Mouse (Mus musculus) adrenal gland, adult 2 months (tissue): ENCODE results near the gene Olfr1131. TPM values are rescaled to one million over a fixed set of nuclear protein-coding genes. Genes with fewer than 3 reads are reported as not detected.
"Not testable (repeated sequence)": the region's sequence is repeated elsewhere in the genome, so short reads cannot be mapped to it uniquely, and the experiment has no call there.

Experiments
- DNase-seq: peaks from one replicate; pipeline ENCODE4 v3.0.0; 2021
- long read RNA-seq: library from polyadenylated mRNA; stranded (forward); transcript quantifications from one replicate; pipeline ENCODE4 v2.0.0, GENCODE M21; 2021
- polyA plus RNA-seq: library from polyadenylated mRNA; depleted of rRNA; stranded (reverse); fragments of >200 nt; gene quantifications from 2 replicates; pipeline ENCODE4 v1.2.3, GENCODE M21; 2012; rRNA removed
- total RNA-seq, 2 experiments: library from RNA; stranded (reverse); gene quantifications; 2 replicates each; pipeline ENCODE4 v1.2.3; 2021

Gene Olfr1131
- total RNA-seq: not detected
- polyA plus RNA-seq: not detected in 2 replicates
- long read RNA-seq: 0 reads

DNA sequence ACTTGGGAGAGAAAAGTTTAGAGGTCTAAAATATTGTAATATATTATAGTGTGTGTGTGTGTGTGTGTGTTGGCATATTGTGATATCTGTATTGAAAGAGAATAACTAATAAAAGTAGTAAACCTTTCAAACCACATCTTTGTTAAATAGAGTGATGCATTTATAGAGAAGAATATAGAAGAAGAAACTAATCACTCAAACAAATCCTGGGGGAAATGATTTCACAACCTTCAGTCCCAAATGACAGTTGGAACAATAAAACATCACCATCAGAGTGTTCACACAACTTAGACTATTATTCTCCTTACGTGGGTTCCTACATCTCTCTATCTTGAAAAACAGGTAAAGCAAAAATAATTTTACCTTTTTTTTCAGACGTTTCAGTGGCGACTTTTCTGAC lies at the start of gene Olfr1131:
Gene Olfr1131, plus strand, starts transcription at position 301 of the 400 bp plus-strand sequence.
- no peak for DNase-seq

DNA sequence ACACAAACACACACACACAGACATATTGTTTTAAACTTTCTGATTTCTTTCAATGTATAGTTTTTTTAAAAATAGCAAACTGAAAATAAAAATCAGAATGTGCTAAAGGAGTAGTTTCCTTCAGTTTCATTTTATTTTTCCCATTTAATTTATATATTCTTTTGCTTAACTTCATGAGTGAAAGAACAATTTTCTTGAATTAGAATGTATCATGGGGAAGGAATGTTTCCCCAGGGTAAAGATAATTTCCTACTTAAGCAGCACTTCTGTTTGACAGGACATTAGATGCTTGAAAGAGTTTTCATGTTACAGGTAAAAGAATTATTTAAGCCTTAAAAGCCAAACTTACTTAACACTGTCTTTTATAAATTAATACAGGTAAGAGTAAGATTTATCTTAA lies 21.0 kb upstream of the Olfr1131 start, which contains the start of gene Olfr1130:
Gene Olfr1130, plus strand, starts transcription at position 301 of the 400 bp plus-strand sequence.
- DNase-seq: not testable (repeated sequence)

DNA sequence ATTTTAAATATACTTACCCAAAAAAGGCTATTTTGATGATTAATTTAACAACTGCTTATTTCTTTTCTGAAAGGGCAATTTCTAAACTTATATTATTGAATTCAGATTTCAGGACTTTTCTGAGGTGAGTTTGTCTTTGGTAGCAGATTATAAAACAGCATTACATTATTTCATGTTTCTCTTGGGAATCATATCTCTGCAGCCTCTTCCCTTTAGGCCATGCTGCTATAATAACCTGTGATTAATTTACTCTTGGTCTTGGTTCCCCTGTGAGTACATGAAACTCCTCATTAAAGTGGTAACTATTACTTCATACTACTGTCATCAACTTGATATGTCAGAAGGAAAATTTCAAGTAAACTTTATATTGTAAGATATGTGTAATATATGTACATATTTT lies 10.5 kb downstream of the Olfr1131 start, which contains the start of gene Olfr1132:
Gene Olfr1132, minus strand, starts transcription at position 101 of the 400 bp plus-strand sequence.
- DNase-seq: no peak

GRCm38 (mm10) chr2:87642441-87642840 lies 15.5 kb downstream of the Olfr1131 start:
- no peak for DNase-seq

DNA sequence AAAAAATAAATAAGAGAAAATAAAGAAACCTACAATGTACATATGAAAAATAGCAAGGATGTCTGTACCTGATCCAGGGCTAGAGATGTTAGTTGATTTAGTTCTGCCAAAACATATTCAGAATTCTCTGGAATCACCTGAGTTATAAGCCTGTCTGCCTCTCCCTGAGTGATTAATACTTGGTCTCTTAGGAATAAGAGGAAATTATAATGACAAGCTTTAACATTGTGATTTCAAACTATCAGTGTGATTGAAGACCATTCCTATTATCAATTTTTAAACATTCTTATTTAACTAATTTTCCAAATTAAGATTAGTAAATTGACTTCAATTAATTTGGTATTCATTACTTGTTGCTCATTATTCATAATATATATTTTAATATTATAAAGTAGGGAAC lies 20.4 kb downstream of the Olfr1131 start, which contains the start of gene Olfr1133:
Gene Olfr1133, minus strand, starts transcription at position 101 of the 400 bp plus-strand sequence.
- DNase-seq: no peak

GRCm38 (mm10) chr2:87658360-87658759 lies 31.5 kb downstream of the Olfr1131 start, which contains the start of gene Olfr1134:
Gene Olfr1134, minus strand, starts transcription at chr2:87658460.
- no peak for DNase-seq

GRCm38 (mm10) chr2:87673564-87673963 lies 46.7 kb downstream of the Olfr1131 start, which contains the start of gene Olfr1135:
Gene Olfr1135, minus strand, starts transcription at chr2:87673664.
- DNase-seq: no peak

Other genes starting within 250 kb of the Olfr1131 start
- gene Olfr1122, start 241.3 kb upstream of the Olfr1131 start, total RNA-seq: not detected
- not detected in 2 replicates for gene Olfr1122, start 241.3 kb upstream of the Olfr1131 start, polyA plus RNA-seq
- gene Olfr1123, start 210.5 kb upstream of the Olfr1131 start, total RNA-seq: not detected
- gene Olfr1123, start 210.5 kb upstream of the Olfr1131 start, polyA plus RNA-seq: not detected in 2 replicates
- gene Olfr1124, start 196.8 kb upstream of the Olfr1131 start, total RNA-seq: not detected
- gene Olfr1124, start 196.8 kb upstream of the Olfr1131 start, polyA plus RNA-seq: not detected in 2 replicates
- not detected for gene Olfr1126, start 173.1 kb upstream of the Olfr1131 start, total RNA-seq
- gene Olfr1126, start 173.1 kb upstream of the Olfr1131 start, polyA plus RNA-seq: not detected in 2 replicates
- gene Pramel7, start 130.0 kb upstream of the Olfr1131 start, total RNA-seq: not detected
- gene Pramel7, start 130.0 kb upstream of the Olfr1131 start, polyA plus RNA-seq: not detected in 2 replicates
- not detected for gene Pramel6, start 120.5 kb upstream of the Olfr1131 start, total RNA-seq
- not detected in 2 replicates for gene Pramel6, start 120.5 kb upstream of the Olfr1131 start, polyA plus RNA-seq
- not detected for gene Olfr153, start 95.3 kb upstream of the Olfr1131 start, total RNA-seq
- gene Olfr153, start 95.3 kb upstream of the Olfr1131 start, polyA plus RNA-seq: not detected in 2 replicates
- gene Olfr1128, start 81.6 kb upstream of the Olfr1131 start, total RNA-seq: not detected
- gene Olfr1128, start 81.6 kb upstream of the Olfr1131 start, polyA plus RNA-seq: not detected in 2 replicates
- gene Olfr1129, start 53.2 kb upstream of the Olfr1131 start, total RNA-seq: not detected
- not detected in 2 replicates for gene Olfr1129, start 53.2 kb upstream of the Olfr1131 start, polyA plus RNA-seq
- not detected for gene Olfr1130, start 20.9 kb upstream of the Olfr1131 start, total RNA-seq
- gene Olfr1130, start 20.9 kb upstream of the Olfr1131 start, polyA plus RNA-seq: not detected in 2 replicates
- not detected for gene Olfr1132, start 10.4 kb downstream of the Olfr1131 start, total RNA-seq
- not detected in 2 replicates for gene Olfr1132, start 10.4 kb downstream of the Olfr1131 start, polyA plus RNA-seq
- not detected for gene Olfr1133, start 20.3 kb downstream of the Olfr1131 start, total RNA-seq
- not detected in 2 replicates for gene Olfr1133, start 20.3 kb downstream of the Olfr1131 start, polyA plus RNA-seq
- gene Olfr1134, start 31.4 kb downstream of the Olfr1131 start, total RNA-seq: not detected
- gene Olfr1134, start 31.4 kb downstream of the Olfr1131 start, polyA plus RNA-seq: not detected in 2 replicates
- gene Olfr1135, start 46.6 kb downstream of the Olfr1131 start, total RNA-seq: not detected
- gene Olfr1135, start 46.6 kb downstream of the Olfr1131 start, polyA plus RNA-seq: not detected in 2 replicates
- gene Olfr1136, start 66.8 kb downstream of the Olfr1131 start, total RNA-seq: not detected
- not detected in 2 replicates for gene Olfr1136, start 66.8 kb downstream of the Olfr1131 start, polyA plus RNA-seq
- gene Olfr1137, start 86.1 kb downstream of the Olfr1131 start, total RNA-seq: not detected
- not detected in 2 replicates for gene Olfr1137, start 86.1 kb downstream of the Olfr1131 start, polyA plus RNA-seq
- gene Olfr1138, start 112.9 kb downstream of the Olfr1131 start, total RNA-seq: not detected
- not detected in 2 replicates for gene Olfr1138, start 112.9 kb downstream of the Olfr1131 start, polyA plus RNA-seq
- not detected for gene Olfr1140, start 116.6 kb downstream of the Olfr1131 start, total RNA-seq
- not detected in 2 replicates for gene Olfr1140, start 116.6 kb downstream of the Olfr1131 start, polyA plus RNA-seq
- not detected for gene Olfr1141, start 126.9 kb downstream of the Olfr1131 start, total RNA-seq
- not detected in 2 replicates for gene Olfr1141, start 126.9 kb downstream of the Olfr1131 start, polyA plus RNA-seq
- not detected for gene Olfr152, start 152.4 kb downstream of the Olfr1131 start, total RNA-seq
- not detected in 2 replicates for gene Olfr152, start 152.4 kb downstream of the Olfr1131 start, polyA plus RNA-seq
- not detected for gene Olfr1143, start 173.5 kb downstream of the Olfr1131 start, total RNA-seq
- gene Olfr1143, start 173.5 kb downstream of the Olfr1131 start, polyA plus RNA-seq: not detected in 2 replicates
- gene Olfr1145, start 182.7 kb downstream of the Olfr1131 start, total RNA-seq: not detected
- gene Olfr1145, start 182.7 kb downstream of the Olfr1131 start, polyA plus RNA-seq: not detected in 2 replicates
- gene Olfr1148, start 203.4 kb downstream of the Olfr1131 start, total RNA-seq: not detected
- gene Olfr1148, start 203.4 kb downstream of the Olfr1131 start, polyA plus RNA-seq: not detected in 2 replicates
- gene Olfr1150-ps1, start 216.9 kb downstream of the Olfr1131 start, total RNA-seq: not detected
- gene Olfr1150-ps1, start 216.9 kb downstream of the Olfr1131 start, polyA plus RNA-seq: not detected in 2 replicates
- gene Olfr1151, start 228.8 kb downstream of the Olfr1131 start, total RNA-seq: not detected
- not detected in 2 replicates for gene Olfr1151, start 228.8 kb downstream of the Olfr1131 start, polyA plus RNA-seq
- gene Olfr1152, start 239.4 kb downstream of the Olfr1131 start, total RNA-seq: not detected
- gene Olfr1152, start 239.4 kb downstream of the Olfr1131 start, polyA plus RNA-seq: not detected in 2 replicates